ENCODE assay signal across 24 mouse cellular contexts in the genomic region with DNA sequence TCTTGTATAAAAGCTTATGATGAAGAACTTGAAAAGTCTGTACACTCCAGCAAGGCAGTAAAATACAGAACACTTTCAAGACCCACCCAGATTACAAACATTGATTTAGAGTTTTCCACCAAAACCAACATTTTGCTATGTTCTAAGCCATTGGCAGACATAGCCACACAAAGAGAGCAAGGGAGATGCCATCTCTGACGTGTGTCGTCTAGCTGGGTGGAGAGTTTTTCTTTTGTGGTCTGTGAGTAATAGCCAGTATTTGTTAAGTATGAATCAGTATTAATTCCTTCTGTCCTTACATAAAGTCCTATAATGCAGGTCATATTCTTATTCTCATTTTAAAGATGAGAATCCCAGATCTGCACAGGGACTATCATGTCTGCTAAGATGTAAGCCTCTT.
DNase-seq lines count a peak whose midpoint lies in the region; ATAC-seq and TF ChIP-seq lines count a peak whose summit lies in the region.
"Had no signal": no experiment of that assay in that cellular context is flagged by ENCODE, and none has a peak within 500 bp of the region (broad histone marks: within the 10 kb centered on the region; RNA-seq: fewer than 3 reads in every experiment).

No protein-coding gene starts in this region.

- no peaks in the 10 kb centered on the region for H3K36me3 ChIP-seq in intestine, embryonic 15.5 days
- H3K36me3 ChIP-seq in limb, embryonic 10.5 days = no peaks in the 10 kb centered on the region
- H3K36me3 ChIP-seq: embryonic facial prominence, embryonic 10.5 days; embryonic facial prominence, embryonic 13.5 days; hindbrain, embryonic 12.5 days; hindbrain, embryonic 15.5 days had no signal

- H3K27ac ChIP-seq in embryonic fibroblast, embryonic 13.5 days (ENCODE audit: insufficient read depth, low read length) = peak overlapping the region; percentile 95
- H3K27ac ChIP-seq in intestine, embryonic 15.5 days = no peak overlapping the region
- no peak overlapping the region for H3K27ac ChIP-seq in limb, embryonic 10.5 days
- H3K27ac ChIP-seq: embryonic facial prominence, embryonic 10.5 days; embryonic facial prominence, embryonic 13.5 days; gastrocnemius, adult 2 months; hindbrain, embryonic 12.5 days; hindbrain, embryonic 15.5 days had no signal

- ATAC-seq in intestine, embryonic 15.5 days = no peak
- ATAC-seq: activated CD4-positive, CD25-positive, alpha-beta regulatory T cell, adult 4 months; forebrain, embryonic 14.5 days; forebrain, postnatal 0 days had no signal

- H3K4me3 ChIP-seq in embryonic fibroblast, embryonic 13.5 days (ENCODE audit: insufficient read depth, low read length) = no peak overlapping the region
- H3K4me3 ChIP-seq in intestine, embryonic 15.5 days (replicated peaks) = no peak overlapping the region
- no peak overlapping the region for H3K4me3 ChIP-seq in limb, embryonic 10.5 days
- H3K4me3 ChIP-seq: embryonic facial prominence, embryonic 10.5 days; embryonic facial prominence, embryonic 13.5 days; gastrocnemius, adult 2 months; hindbrain, embryonic 12.5 days; hindbrain, embryonic 15.5 days had no signal

- H3K9ac ChIP-seq in intestine, embryonic 15.5 days = no peak overlapping the region
- H3K9ac ChIP-seq: embryonic facial prominence, embryonic 13.5 days; forebrain, postnatal 0 days; hindbrain, embryonic 12.5 days; hindbrain, embryonic 15.5 days had no signal

- DNase-seq in 3134 (ENCODE audit: extremely low read depth, insufficient read length, low spot score) = peak; percentile 16
- DNase-seq in Muller cell, postnatal 12 days (ENCODE audit: inconsistent ontology term) = peak; percentile 23
- DNase-seq in gastrocnemius, postnatal 36 days = no peak
- DNase-seq in limb, embryonic 10.5 days (ENCODE audit: low spot score) = no peak
- DNase-seq: adrenal gland, adult 8-10 months; adrenal gland, postnatal 25 days; cerebellum, adult 11-12 months; cerebellum, adult 8-10 months; cerebellum, postnatal 10 days; cerebellum, postnatal 36 days; embryo, embryonic 11 days; forebrain, postnatal 0 days; gastrocnemius, adult 2 months; gastrocnemius, postnatal 14 days; kidney, adult 11 months had no signal

- no peak for TF ChIP-seq CTCF in embryonic fibroblast, embryonic 13.5 days (IDR thresholded peaks at IDR 0.05; ENCODE audit: borderline replicate concordance, insufficient read depth, low read length)

- 94% methylated on average over 2 of the region's 2 CpGs for WGBS in intestine, embryonic 15.5 days
- 94% methylated on average over 2 of the region's 2 CpGs for WGBS in limb, embryonic 10.5 days

- intact Hi-C loops in gastrocnemius, postnatal 36 days (cut with DNase I) = no loop called here

- H3K4me2 ChIP-seq in intestine, embryonic 15.5 days (replicated peaks) = no peak overlapping the region
- H3K4me2 ChIP-seq: embryonic facial prominence, embryonic 13.5 days; heart, embryonic 11.5 days; hindbrain, embryonic 12.5 days; hindbrain, embryonic 15.5 days had no signal

- no peaks in the 10 kb centered on the region for H3K27me3 ChIP-seq in intestine, embryonic 15.5 days (replicated peaks)
- no peaks in the 10 kb centered on the region for H3K27me3 ChIP-seq in limb, embryonic 10.5 days (ENCODE audit: low read depth, poor library complexity, severe bottlenecking)
- H3K27me3 ChIP-seq: embryonic facial prominence, embryonic 13.5 days; hindbrain, embryonic 12.5 days; hindbrain, embryonic 15.5 days had no signal

- H3K4me1 ChIP-seq in embryonic fibroblast, embryonic 13.5 days (ENCODE audit: control insufficient read depth, insufficient read depth, low read length) = peaks cover 4% of the 10 kb centered on the region; the same call in 1 of the 2 replicates
- no peaks in the 10 kb centered on the region for H3K4me1 ChIP-seq in intestine, embryonic 15.5 days (replicated peaks)
- no peaks in the 10 kb centered on the region for H3K4me1 ChIP-seq in limb, embryonic 10.5 days
- H3K4me1 ChIP-seq: embryonic facial prominence, embryonic 10.5 days; embryonic facial prominence, embryonic 13.5 days; hindbrain, embryonic 12.5 days; hindbrain, embryonic 15.5 days had no signal

- no peaks in the 10 kb centered on the region for H3K9me3 ChIP-seq in intestine, embryonic 15.5 days
- H3K9me3 ChIP-seq in limb, embryonic 10.5 days (replicated peaks) = no peaks in the 10 kb centered on the region
- H3K9me3 ChIP-seq: embryonic facial prominence, embryonic 10.5 days; embryonic facial prominence, embryonic 13.5 days; hindbrain, embryonic 12.5 days; hindbrain, embryonic 15.5 days had no signal

- TF ChIP-seq POLR2A in embryonic fibroblast, embryonic 13.5 days (IDR thresholded peaks at IDR 0.05; ENCODE audit: low read depth, low read length) = no peak

Comparison
In these comparisons a context has a peak if more than half of its experiments do, and no peak if none do; other contexts are left out.
1. DNase-seq: peak in 3134 (single experiment) and Muller cell, postnatal 12 days (single experiment); none in gastrocnemius, postnatal 36 days (0 of 2) and limb, embryonic 10.5 days (single experiment).